In genomic region chr3:59423621-59424020, GRCm38 (mm10) we compare ENCODE assay signal across 16 mouse cellular contexts.
"Had no signal": no experiment of that assay in that cellular context is flagged by ENCODE, and none has a peak within 500 bp of the region (broad histone marks: within the 10 kb centered on the region; RNA-seq: fewer than 3 reads in every experiment).

No protein-coding gene starts in this region.

- H3K9me3 ChIP-seq: neural tube, embryonic 13.5 days; neural tube, embryonic 15.5 days; stomach, embryonic 15.5 days had no signal

- H3K9ac ChIP-seq: neural tube, embryonic 13.5 days; neural tube, embryonic 15.5 days; stomach, embryonic 15.5 days had no signal

- H3K27me3 ChIP-seq: neural tube, embryonic 13.5 days; neural tube, embryonic 15.5 days; stomach, embryonic 15.5 days had no signal

- H3K36me3 ChIP-seq: neural tube, embryonic 13.5 days; neural tube, embryonic 15.5 days; stomach, embryonic 15.5 days had no signal

- H3K4me3 ChIP-seq: neural tube, embryonic 13.5 days; neural tube, embryonic 15.5 days; stomach, embryonic 15.5 days had no signal

- DNase-seq: retina, postnatal 1 day; right cerebral cortex, adult 18-20 months; right cerebral cortex, postnatal 14 days; right cerebral cortex, postnatal 25 days; right cerebral cortex, postnatal 4 days; spleen, adult 18-20 months; thymus, adult 18-20 months; thymus, adult 2 months; thymus, postnatal 14 days; thymus, postnatal 25 days; thymus, postnatal 36 days; thymus, postnatal 4 days had no signal

- H3K4me1 ChIP-seq: neural tube, embryonic 13.5 days; neural tube, embryonic 15.5 days; stomach, embryonic 15.5 days had no signal

- H3K27ac ChIP-seq: neural tube, embryonic 13.5 days; neural tube, embryonic 15.5 days; stomach, embryonic 15.5 days; stomach, postnatal 0 days had no signal

- H3K4me2 ChIP-seq: neural tube, embryonic 13.5 days; neural tube, embryonic 15.5 days; stomach, embryonic 15.5 days had no signal
